Mouse (Mus musculus): ENCODE measurements around the gene Dpp7. TPM values are rescaled to one million over a fixed set of nuclear protein-coding genes. Genes with fewer than 3 reads are reported as not detected.

The Dpp7 gene
- total RNA-seq, 2 experiments from 2014 or later: 32.1 to 36.2 TPM

DNA sequence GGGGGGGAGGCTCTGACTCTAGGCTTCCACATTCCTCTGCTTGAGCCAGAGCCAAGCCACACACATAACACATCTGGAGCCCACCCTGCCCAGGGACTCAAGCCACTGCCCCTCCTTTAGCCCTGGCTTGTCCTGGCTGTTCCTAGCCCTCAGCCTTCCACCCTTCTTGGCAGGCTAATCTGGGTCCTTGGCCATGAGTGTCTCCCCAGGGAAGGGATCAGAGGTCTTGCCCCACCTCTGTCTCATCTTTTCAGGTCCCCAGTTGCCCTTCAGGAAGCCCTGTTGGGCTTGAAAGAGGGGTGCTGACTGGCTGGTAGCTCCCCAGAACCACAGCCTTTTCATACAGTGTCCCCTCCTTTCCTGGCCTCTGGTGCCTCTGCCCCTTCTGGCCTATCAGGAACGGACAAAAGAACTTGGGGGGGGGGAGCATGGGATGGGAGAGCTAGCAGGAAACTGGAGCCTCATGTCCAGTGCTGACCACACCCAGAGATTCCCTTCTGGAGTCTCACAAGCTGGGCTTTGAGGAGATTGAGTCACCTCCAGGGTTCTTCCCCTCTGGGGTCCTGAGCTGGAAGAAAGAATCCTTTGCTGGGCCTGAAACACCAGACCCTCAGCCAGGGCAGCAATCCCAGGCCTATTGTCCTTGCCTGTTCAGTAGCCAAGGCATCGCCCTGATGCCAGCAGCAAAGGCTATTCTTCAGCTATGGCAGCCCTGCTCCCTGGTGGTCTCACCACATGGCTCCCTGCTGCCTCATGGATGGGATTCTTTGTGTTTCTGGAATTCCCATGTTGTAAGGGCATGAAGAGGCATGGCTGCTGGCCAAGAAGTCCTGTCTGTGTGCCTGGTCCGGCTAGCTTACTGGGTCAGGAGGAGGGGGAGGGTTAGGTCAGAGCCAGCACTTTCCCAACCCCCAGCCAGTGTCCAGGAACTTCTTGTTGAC, 38.4 kb upstream of the Dpp7 start:
- Histone ChIP-seq H3K27ac (peak overlapping the region; percentile 77), H3K4me3 (no peak overlapping the region)
- peak; percentile 52 to 54 for DNase-seq (ENCODE audit: low spot score in 2 of 2)
- TF ChIP-seq CTCF (conservative IDR thresholded peaks at IDR 0.05): no peak

DNA sequence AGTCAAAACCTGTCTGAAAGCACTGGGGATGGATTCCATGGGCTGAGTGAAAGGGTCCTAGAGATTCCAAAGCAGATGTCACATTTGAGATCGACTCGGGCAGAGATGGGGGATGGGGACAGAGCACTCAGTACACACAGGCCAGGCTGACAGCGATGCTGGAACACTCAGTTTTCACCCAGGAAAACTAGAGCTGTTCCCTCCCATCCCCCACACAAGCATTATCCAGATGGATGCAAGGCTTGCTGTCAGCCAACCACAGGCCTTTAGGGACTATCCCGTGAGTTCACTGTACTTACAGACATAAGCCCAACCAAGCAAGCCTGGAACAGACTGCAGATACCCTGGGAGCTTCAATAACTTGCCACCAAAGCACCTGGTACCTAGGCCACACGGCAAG, 35.1 kb upstream of the Dpp7 start:
- no peak for TF ChIP-seq CTCF (conservative IDR thresholded peaks at IDR 0.05)
- H3K4me3 ChIP-seq: no peak overlapping the region
- no peak for DNase-seq (ENCODE audit: low spot score in 2 of 2)
- no peak overlapping the region for H3K27ac ChIP-seq

- no peak for TF ChIP-seq CTCF (conservative IDR thresholded peaks at IDR 0.05)
- no peak for DNase-seq (ENCODE audit: low spot score in 2 of 2)
- Histone ChIP-seq H3K4me3 (no peak overlapping the region), H3K27ac (no peak overlapping the region)
Measured at GRCm38 (mm10) chr2:25384492-25384891, 28.3 kb upstream of the Dpp7 start.

- no peak overlapping the region for H3K4me3 ChIP-seq
- DNase-seq (ENCODE audit: low spot score in 2 of 2): peak; percentile 41 to 60
- H3K27ac ChIP-seq: no peak overlapping the region
- peak; percentile 92 for TF ChIP-seq CTCF (conservative IDR thresholded peaks at IDR 0.05)
Measured at GRCm38 (mm10) chr2:25376589-25376988, 20.4 kb upstream of the Dpp7 start.

DNA sequence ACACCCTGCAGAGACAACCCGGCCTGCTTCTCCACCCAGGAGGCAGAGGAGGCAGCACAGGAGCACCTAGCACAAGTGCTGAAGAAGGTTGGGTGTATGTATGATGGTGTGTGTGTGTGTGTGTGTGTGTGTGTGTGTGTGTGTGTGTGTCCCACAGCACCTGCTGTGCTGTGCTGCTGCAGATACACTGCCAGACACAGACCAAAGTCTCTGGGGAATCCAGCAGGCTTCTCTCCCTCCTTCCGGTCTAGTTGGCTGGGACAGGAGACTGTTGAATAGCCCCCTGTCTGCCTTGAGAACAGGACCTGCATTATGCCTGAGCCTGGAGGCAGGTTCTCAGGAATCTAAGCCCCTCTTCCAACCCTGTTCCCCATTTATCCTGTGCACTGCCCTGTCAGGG, 17.3 kb upstream of the Dpp7 start:
- Histone ChIP-seq H3K27ac (no peak overlapping the region), H3K4me3 (peak overlapping the region; percentile 58; the same call in 1 of the 2 replicates)
- no peak for TF ChIP-seq CTCF (conservative IDR thresholded peaks at IDR 0.05)
- DNase-seq (ENCODE audit: low spot score in 2 of 2): no peak

- no peak for DNase-seq (ENCODE audit: low spot score in 2 of 2)
- TF ChIP-seq CTCF (conservative IDR thresholded peaks at IDR 0.05): no peak
- Histone ChIP-seq H3K27ac (no peak overlapping the region), H3K4me3 (peak overlapping the region; percentile 58)
Measured at GRCm38 (mm10) chr2:25372644-25373391, 16.7 kb upstream of the Dpp7 start.

DNA sequence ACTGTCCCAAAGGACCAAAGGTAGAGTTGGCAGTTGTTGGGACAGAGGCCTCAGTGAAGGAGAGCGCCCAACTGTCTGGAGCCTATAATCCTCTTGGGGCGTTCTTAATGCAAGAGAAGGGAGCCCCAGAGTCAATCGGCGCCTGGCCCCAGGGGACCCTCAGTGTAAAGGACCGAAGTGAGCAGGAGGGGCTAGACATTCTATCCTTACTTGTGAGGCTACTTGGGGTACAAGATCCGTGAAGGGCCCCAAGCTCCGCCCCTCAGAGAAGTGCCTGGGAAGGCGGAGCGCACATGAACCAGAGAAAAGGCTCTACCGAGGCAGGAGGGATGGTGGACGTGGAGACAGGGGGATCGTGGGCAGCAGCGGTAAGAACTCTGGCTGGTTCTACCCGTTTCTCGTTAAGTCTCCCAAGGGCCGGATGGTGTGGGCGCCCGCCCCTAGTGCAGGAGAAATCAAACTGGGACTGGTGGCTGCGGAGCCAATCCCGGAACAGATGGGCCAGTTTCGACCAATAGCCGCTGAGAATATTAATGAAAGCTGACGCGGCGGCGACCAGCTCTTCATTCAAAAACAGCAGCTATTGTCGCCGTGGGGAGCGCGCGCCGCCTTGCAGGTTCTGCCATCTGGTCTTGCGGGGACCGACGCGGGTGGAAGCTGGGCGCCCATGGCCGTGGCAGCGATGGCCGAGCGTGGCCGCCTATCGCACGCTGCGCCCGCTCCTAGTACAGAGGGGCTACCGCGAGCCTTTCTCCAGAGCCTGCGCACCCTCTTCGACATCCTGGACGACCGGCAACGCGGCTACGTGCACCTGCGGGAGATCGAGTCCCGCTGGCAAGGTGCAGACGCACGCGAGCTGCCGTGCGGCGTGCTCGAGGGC, 15.8 kb upstream of the Dpp7 start, which contains the start of gene Sapcd2:
Gene Sapcd2, plus strand, starts transcription at position 558 of the 880 bp plus-strand sequence.
- Histone ChIP-seq H3K4me3 (peak within 1 kb of the TSS; percentile 58), H3K27ac (peak within 1 kb of the TSS; percentile 76)
- DNase-seq (ENCODE audit: low spot score in 2 of 2): peak; percentile 84 to 91
- TF ChIP-seq CTCF (conservative IDR thresholded peaks at IDR 0.05): 0 out of 2 replicates have a peak, but pooled peaks have one; percentile 4

GRCm38 (mm10) chr2:25369996-25370395, 13.8 kb upstream of the Dpp7 start:
- no peak for TF ChIP-seq CTCF (conservative IDR thresholded peaks at IDR 0.05)
- DNase-seq (ENCODE audit: low spot score in 2 of 2): no peak
- Histone ChIP-seq H3K27ac (no peak overlapping the region), H3K4me3 (no peak overlapping the region)

DNA sequence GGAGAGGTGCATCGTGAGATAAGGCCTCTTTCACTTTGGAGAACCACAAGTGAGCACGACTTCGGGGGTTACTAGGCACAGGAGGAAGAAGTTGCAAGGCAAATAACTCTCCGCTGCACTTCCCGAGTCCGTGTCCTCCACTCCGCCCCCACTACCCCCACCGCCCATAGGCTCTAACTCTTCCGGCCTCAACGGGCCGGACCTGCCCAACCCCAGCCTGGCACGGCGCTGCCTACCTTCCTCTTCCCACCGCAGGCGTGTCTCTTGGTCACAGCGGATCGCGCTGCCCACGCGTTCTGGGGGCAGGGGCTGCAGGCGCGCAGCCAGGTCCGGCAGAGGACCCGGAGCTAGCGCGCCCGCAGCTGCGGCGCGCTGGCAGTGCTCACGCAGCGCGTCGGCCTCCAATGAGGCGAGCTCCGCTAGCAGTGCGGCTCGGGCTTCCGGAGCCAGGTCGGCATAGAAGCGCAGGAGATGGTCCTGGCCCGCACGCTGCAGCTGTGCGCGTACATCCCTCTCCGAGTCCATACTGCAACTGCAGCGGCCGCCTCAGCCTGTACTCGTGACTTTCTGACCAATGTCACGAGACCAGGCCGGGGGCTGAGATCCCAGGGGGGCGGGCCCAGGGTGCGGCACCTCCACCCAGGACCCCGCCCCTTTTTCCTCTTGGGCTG, 9.1 kb upstream of the Dpp7 start, which contains the start of gene Uap1l1:
Gene Uap1l1, minus strand, starts transcription at position 592 of the 671 bp plus-strand sequence.
- peak; percentile 41 to 65 for DNase-seq (ENCODE audit: low spot score in 2 of 2)
- TF ChIP-seq CTCF (conservative IDR thresholded peaks at IDR 0.05): no peak
- Histone ChIP-seq H3K27ac (peak within 1 kb of the TSS; percentile 76), H3K4me3 (peak within 1 kb of the TSS; percentile 78)

GRCm38 (mm10) chr2:25364761-25365090, 8.6 kb upstream of the Dpp7 start:
- Histone ChIP-seq H3K27ac (0 out of 2 replicates have a peak overlapping the region, but pooled peaks have one; percentile 76), H3K4me3 (peak overlapping the region; percentile 78)
- no peak for TF ChIP-seq CTCF (conservative IDR thresholded peaks at IDR 0.05)
- no peak for DNase-seq (ENCODE audit: low spot score in 2 of 2)

GRCm38 (mm10) chr2:25364313-25364712, 8.2 kb upstream of the Dpp7 start:
- no peak overlapping the region for H3K4me3 ChIP-seq
- no peak overlapping the region for H3K27ac ChIP-seq
- no peak for TF ChIP-seq CTCF (conservative IDR thresholded peaks at IDR 0.05)
- DNase-seq (ENCODE audit: low spot score in 2 of 2): no peak
